Mouse (Mus musculus): Measurements from ENCODE around the gene Gm8246. TPM values are rescaled to one million over a fixed set of nuclear protein-coding genes. Genes with fewer than 3 reads are reported as not detected.

Gm8246 gene
- polyA plus RNA-seq (2012; rRNA removed), result not detected in 2 replicates

GRCm38 (mm10) chr14:5477730-5478129 lies at the start of gene Gm8246:
TSS of gene Gm8246 (minus strand) at chr14:5477830.

GRCm38 (mm10) chr14:5501374-5501773 lies 23.7 kb upstream of the Gm8246 start, which contains the start of gene Gm3488:
TSS of gene Gm3488 (plus strand) at chr14:5501674.

GRCm38 (mm10) chr14:5483907-5484306 lies 6.3 kb upstream of the Gm8246 start, which contains the start of gene Gm3187:
TSS of gene Gm3187 (plus strand) at chr14:5484207.

GRCm38 (mm10) chr14:5455367-5455766 lies 22.3 kb downstream of the Gm8246 start, which contains the start of gene Gm3194:
TSS of gene Gm3194 (minus strand) at chr14:5455467.

Other genes starting within 250 kb of the Gm8246 start
- gene Gm3526, start 217.2 kb downstream of the Gm8246 start, polyA plus RNA-seq (2012; rRNA removed), result not detected in 2 replicates
- not detected in 2 replicates for gene Gm3542, start 142.9 kb downstream of the Gm8246 start, polyA plus RNA-seq (2012; rRNA removed)
- gene Gm3500, start 88.8 kb downstream of the Gm8246 start, polyA plus RNA-seq (2012; rRNA removed), result 0.02 TPM in 1 of 2 replicates, not detected in the other
- gene Gm3194, start 22.4 kb downstream of the Gm8246 start, polyA plus RNA-seq (2012; rRNA removed), result 0.05 TPM in 2 replicates
- not detected in 2 replicates for gene Gm3187, start 6.4 kb upstream of the Gm8246 start, polyA plus RNA-seq (2012; rRNA removed)
- gene Gm3488, start 23.8 kb upstream of the Gm8246 start, polyA plus RNA-seq (2012; rRNA removed), result 0.05 TPM in 2 replicates
- not detected in 2 replicates for gene Gm3532, start 60.7 kb upstream of the Gm8246 start, polyA plus RNA-seq (2012; rRNA removed)
- gene Gm8265, start 155.2 kb upstream of the Gm8246 start, polyA plus RNA-seq (2012; rRNA removed), result not detected in 2 replicates
- gene Gm9603, start 209.6 kb upstream of the Gm8246 start, polyA plus RNA-seq (2012; rRNA removed), result not detected in 2 replicates

All from liver, embryonic 18 days (tissue).